Mouse (Mus musculus): ENCODE results near the gene Gm20708. TPM values are rescaled to one million over a fixed set of nuclear protein-coding genes. Genes with fewer than 3 reads are reported as not detected.
A peak's percentile ranks its signal among the peaks of the same experiment; 100 is the strongest.
"Not testable (repeated sequence)": the region's sequence is repeated elsewhere in the genome, so short reads cannot be mapped to it uniquely, and the experiment has no call there.

Gm20708 gene
- polyA plus RNA-seq, 1 experiment from 2014 or later: 0.78 TPM

DNA sequence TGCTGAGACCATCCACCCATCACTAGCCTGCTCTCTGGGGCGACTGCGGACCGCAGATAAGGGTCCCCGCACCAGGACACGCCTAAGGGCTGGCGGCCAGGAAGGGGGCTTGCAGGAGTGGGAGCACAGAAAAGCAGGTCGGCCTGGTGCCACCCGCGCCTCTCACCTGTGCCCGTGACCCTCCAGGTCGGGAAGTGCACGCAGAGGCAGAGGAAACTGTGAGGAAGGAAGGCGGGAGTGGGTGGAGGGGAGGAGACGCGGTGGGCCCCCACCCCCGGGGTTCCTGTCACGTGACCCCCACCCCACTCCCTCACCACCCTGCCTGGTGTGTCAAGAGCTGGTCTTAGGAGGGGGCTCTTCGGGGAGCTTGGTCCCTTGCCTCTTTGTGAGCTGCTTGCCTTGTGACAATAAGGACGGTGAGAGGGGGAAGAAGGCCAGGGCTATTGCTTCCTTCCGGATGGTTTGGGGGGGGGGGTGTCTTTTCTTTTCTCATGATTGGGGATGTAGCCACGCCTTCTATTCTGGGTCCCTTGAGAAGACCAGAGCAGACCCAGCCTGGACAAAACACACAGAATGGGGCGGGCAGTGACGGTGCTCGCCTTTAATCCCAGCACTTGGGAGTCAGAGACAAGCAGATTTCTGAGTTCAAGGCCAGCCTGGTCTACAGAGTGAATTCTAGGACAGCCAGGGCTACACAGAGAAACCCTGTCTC, 27.3 kb upstream of the Gm20708 start, which contains the start of the genes Tmc8 and Tmc6:
TSS of gene Tmc8 (plus strand) at position 84 of the 712 bp plus-strand sequence.
TSS of gene Tmc6 (minus strand) at position 206 of the 712 bp plus-strand sequence.
- 25% methylated on average over 24 of the region's 24 CpGs for WGBS
- H3K4me1 ChIP-seq: peaks cover 66% of the 10 kb centered on the region

DNA sequence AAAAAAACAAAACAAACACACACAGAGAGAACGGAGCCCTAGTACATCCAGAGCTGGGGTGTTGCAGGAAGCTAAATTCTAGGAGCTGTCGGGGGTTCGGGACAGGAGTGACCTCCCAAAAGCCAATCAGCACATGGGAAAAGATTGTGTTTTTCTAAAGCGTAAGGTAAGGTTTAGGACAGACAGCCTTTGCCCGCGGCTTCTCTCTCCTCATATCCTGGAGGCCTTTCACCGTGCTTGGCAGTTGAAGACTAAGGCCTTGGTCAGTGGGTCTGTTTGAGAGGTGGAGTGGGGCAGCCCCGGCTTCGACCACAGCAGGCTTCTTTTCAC, 26.8 kb upstream of the Gm20708 start:
- Histone ChIP-seq H3K4me1 (peaks cover 62% of the 10 kb centered on the region), H3K36me3 (peaks cover 5% of the 10 kb centered on the region)

More for the DNA sequence above, 27.3 kb upstream of the Gm20708 start, which contains the start of the genes Tmc8 and Tmc6:
- ATAC-seq (ENCODE audit: extremely low read depth, insufficient number of reproducible peaks, low FRiP score, low TSS enrichment): peak; percentile 3; the same call in 1 of the 2 replicates
- Histone ChIP-seq H3K4me2 (peak within 1 kb of the TSS; percentile 100), H3K27ac (replicated peaks) (peak within 1 kb of the TSS; percentile 97), H3K36me3 (peaks cover 11% of the 10 kb centered on the region), H3K27me3 (replicated peaks) (peaks cover 17% of the 10 kb centered on the region; the same call in 1 of the 2 replicates), H3K4me3 (peak within 1 kb of the TSS; percentile 62), H3K9me3 (no peaks in the 10 kb centered on the region), H3K9ac (peak within 1 kb of the TSS; percentile 89)

DNA sequence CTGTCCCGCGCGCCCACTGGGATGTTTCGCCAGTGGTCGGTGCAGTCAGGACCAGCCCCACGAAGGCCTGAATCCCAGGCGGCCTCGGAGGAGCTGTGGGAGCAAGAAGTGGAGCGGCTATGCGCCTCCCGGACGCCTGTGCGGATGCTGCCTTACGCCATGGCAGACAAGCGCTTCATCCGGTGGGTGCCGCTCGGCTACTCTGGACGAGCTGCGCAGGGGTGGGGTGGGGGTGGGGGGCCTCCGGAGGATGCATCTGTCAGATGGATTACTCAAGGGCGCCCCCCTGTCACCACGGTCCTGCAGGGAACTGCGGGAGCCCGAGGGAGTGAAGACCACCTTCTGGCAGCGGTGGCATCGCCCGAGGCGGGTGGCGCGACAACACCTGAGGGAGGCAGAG, 26.4 kb upstream of the Gm20708 start:
- H3K4me3 ChIP-seq: peak overlapping the region; percentile 62
- peak overlapping the region; percentile 100 for H3K4me2 ChIP-seq
- peaks cover 1% of the 10 kb centered on the region for H3K36me3 ChIP-seq
- WGBS: 3% methylated on average over 31 of the region's 31 CpGs
- H3K4me1 ChIP-seq: peaks cover 58% of the 10 kb centered on the region
- peak overlapping the region; percentile 97 for H3K27ac ChIP-seq (replicated peaks)
- no peaks in the 10 kb centered on the region for H3K9me3 ChIP-seq
- H3K27me3 ChIP-seq (replicated peaks): peaks cover 17% of the 10 kb centered on the region; the same call in 1 of the 2 replicates
- no peak for ATAC-seq (ENCODE audit: extremely low read depth, insufficient number of reproducible peaks, low FRiP score, low TSS enrichment)
- H3K9ac ChIP-seq: peak overlapping the region; percentile 89

More for the DNA sequence above, 26.8 kb upstream of the Gm20708 start:
- H3K27ac ChIP-seq (replicated peaks): peak overlapping the region; percentile 97
- peak overlapping the region; percentile 100 for H3K4me2 ChIP-seq
- no peaks in the 10 kb centered on the region for H3K9me3 ChIP-seq
- H3K27me3 ChIP-seq (replicated peaks): peaks cover 17% of the 10 kb centered on the region; the same call in 1 of the 2 replicates
- peak overlapping the region; percentile 89 for H3K9ac ChIP-seq
- no peak for ATAC-seq (ENCODE audit: extremely low read depth, insufficient number of reproducible peaks, low FRiP score, low TSS enrichment)
- WGBS: 44% methylated on average over 9 of the region's 9 CpGs
- peak overlapping the region; percentile 62 for H3K4me3 ChIP-seq

DNA sequence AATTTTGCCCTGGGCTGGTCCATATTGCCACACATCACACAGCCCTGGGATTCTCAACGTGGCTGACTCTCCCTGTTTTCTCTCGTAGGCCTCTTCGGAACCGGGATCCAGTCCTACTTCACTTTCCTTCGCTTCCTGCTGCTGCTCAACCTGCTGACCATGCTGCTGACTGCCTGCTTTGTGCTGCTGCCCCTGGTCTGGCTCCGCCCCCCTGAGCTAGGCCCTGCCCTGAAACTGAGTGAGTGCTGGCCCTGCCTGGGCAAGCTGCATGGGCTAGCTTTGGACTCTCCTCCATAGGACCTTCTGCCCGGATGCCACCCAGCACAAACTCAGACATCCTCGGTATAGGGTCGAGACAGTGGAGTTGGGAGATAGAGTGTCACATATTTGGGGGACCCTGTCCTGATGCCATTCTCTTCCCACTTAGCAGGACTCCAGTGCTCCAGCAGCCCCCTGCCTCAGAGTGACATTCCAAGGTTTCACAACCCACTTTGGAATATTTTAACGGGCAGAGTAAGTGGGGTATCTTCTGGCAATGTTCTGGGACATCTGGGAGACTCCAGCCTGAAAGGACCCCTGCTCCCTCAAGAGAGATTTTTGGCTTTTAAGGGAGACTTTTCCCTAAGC, 25.7 kb upstream of the Gm20708 start:
- H3K9ac ChIP-seq: peak overlapping the region; percentile 89
- H3K27me3 ChIP-seq (replicated peaks): peaks cover 17% of the 10 kb centered on the region; the same call in 1 of the 2 replicates
- H3K27ac ChIP-seq (replicated peaks): peak overlapping the region; percentile 97; the same call in 1 of the 2 replicates
- peak overlapping the region; percentile 62 for H3K4me3 ChIP-seq
- WGBS: 40% methylated on average over 10 of the region's 10 CpGs
- peak overlapping the region; percentile 100 for H3K4me2 ChIP-seq
- no peaks in the 10 kb centered on the region for H3K9me3 ChIP-seq
- no peak for ATAC-seq (ENCODE audit: extremely low read depth, insufficient number of reproducible peaks, low FRiP score, low TSS enrichment)
- no peaks in the 10 kb centered on the region for H3K36me3 ChIP-seq
- H3K4me1 ChIP-seq: peaks cover 51% of the 10 kb centered on the region

DNA sequence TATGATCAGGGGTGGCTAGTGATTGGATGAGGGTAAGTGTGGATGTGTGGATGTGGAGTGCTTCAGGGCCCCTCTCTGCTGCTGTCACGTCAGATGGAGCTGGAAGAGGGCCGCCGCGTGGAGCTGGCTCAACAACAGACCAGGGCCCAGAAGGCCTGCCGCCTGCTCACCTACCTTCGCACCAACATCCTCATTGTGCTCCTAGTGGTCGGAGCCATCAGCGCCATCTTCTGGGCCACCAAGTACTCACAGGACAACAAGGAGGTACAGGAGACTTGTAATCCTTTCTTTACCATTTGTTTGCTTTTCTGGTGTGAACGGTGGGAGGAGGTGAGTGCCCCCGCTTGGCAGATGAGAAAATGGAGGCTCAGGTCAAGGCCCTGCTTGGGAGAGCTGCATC, 23.2 kb upstream of the Gm20708 start:
- Histone ChIP-seq H3K36me3 (no peaks in the 10 kb centered on the region), H3K4me3 (no peak overlapping the region), H3K4me2 (no peak overlapping the region), H3K27me3 (replicated peaks) (peaks cover 21% of the 10 kb centered on the region), H3K4me1 (peaks cover 36% of the 10 kb centered on the region), H3K9ac (no peak overlapping the region), H3K9me3 (no peaks in the 10 kb centered on the region), H3K27ac (replicated peaks) (no peak overlapping the region)
- WGBS: 14% methylated on average over 10 of the region's 10 CpGs
- no peak for ATAC-seq (ENCODE audit: extremely low read depth, insufficient number of reproducible peaks, low FRiP score, low TSS enrichment)

DNA sequence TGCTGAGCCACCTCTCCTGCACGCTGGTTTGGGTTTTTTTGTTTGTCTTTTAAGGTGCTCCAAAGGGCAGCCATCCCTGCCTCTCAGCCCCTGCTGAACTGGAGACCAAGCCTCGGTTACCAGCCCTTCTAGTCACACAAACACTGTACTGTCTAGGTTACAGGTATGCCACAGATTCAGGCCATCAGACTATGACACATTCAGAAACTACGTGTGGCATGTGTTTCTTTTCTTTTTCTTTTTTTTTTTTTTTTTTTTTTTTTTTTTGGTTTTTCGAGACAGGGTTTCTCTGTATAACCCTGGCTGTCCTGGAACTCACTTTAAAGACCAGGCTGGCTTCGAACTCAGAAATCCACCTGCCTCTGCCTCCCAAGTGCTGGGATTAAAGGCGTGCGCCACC, 21.0 kb upstream of the Gm20708 start:
- not testable (repeated sequence) for H3K36me3 ChIP-seq; H3K27ac ChIP-seq (replicated peaks); ATAC-seq (ENCODE audit: extremely low read depth, insufficient number of reproducible peaks, low FRiP score, low TSS enrichment); H3K4me2 ChIP-seq; H3K4me3 ChIP-seq; H3K9me3 ChIP-seq; H3K9ac ChIP-seq
- WGBS: 81% methylated on average over 7 of the region's 7 CpGs
- Histone ChIP-seq H3K27me3 (replicated peaks) (peaks cover 25% of the 10 kb centered on the region), H3K4me1 (peaks cover 28% of the 10 kb centered on the region)

DNA sequence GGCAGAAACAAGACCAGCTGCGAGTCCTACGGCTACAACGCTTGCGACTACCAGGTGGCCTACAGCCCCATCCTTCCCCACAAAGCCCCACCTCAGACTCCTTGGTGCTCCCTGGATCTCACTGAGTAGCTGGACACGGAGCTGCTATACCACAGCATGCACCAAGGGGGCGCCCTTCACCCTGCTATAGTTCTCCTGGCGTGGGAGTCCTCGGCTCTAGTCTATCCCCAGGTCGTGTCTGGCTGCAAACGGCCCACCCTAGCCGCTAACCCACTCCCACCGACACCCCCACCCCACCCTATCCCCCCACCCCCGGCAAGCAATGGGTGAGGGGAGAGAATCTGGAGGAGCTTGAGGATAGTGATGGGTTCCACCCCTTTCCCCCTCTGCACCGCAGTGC, 19.2 kb upstream of the Gm20708 start:
- Histone ChIP-seq H3K4me2 (peak overlapping the region; percentile 67), H3K4me1 (peaks cover 27% of the 10 kb centered on the region), H3K4me3 (peak overlapping the region; percentile 35), H3K9ac (peak overlapping the region; percentile 67), H3K9me3 (no peaks in the 10 kb centered on the region), H3K27ac (replicated peaks) (no peak overlapping the region), H3K36me3 (no peaks in the 10 kb centered on the region), H3K27me3 (replicated peaks) (peaks cover 16% of the 10 kb centered on the region)
- 5% methylated on average over 14 of the region's 14 CpGs for WGBS
- ATAC-seq (ENCODE audit: extremely low read depth, insufficient number of reproducible peaks, low FRiP score, low TSS enrichment): peak; percentile 32; the same call in 1 of the 2 replicates

DNA sequence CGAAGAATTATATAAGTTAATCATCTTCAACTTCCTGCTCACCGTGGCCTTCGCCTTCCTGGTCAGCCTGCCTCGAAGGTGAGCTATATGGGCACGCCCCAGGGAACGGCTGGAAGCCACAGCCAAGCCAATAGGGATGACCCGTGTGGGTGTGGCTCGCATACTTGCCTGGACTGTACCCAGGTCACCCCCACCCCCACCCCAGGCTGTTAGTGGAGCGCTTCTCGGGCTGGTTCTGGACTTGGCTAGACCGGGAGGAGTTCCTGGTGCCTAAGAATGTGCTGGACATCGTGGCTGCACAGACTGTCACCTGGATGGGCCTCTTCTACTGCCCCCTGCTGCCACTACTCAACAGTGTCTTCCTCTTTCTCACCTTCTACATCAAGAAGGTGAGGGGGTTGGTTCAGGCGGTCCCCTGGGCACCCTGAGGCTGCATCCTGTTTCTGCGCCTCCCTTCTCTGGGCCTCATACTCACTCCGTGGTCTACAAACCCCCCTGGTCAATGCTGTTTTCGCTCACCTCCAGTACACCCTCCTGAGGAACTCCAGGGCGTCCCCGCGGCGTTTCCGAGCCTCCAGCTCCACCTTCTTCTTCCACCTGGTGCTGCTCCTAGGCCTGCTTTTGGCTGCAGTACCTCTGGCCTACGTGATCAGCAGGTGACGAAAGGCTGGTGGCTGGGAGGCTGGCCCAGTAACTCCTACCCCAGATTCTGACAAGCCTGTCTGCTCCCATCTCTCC, 18.6 kb upstream of the Gm20708 start:
- 29% methylated on average over 23 of the region's 23 CpGs for WGBS
- no peaks in the 10 kb centered on the region for H3K36me3 ChIP-seq
- H3K27me3 ChIP-seq (replicated peaks): peaks cover 13% of the 10 kb centered on the region
- no peak for ATAC-seq (ENCODE audit: extremely low read depth, insufficient number of reproducible peaks, low FRiP score, low TSS enrichment)
- peak overlapping the region; percentile 35 for H3K4me3 ChIP-seq
- peak overlapping the region; percentile 67 for H3K4me2 ChIP-seq
- peaks cover 27% of the 10 kb centered on the region for H3K4me1 ChIP-seq
- H3K9me3 ChIP-seq: no peaks in the 10 kb centered on the region
- H3K9ac ChIP-seq: peak overlapping the region; percentile 67
- no peak overlapping the region for H3K27ac ChIP-seq (replicated peaks)

DNA sequence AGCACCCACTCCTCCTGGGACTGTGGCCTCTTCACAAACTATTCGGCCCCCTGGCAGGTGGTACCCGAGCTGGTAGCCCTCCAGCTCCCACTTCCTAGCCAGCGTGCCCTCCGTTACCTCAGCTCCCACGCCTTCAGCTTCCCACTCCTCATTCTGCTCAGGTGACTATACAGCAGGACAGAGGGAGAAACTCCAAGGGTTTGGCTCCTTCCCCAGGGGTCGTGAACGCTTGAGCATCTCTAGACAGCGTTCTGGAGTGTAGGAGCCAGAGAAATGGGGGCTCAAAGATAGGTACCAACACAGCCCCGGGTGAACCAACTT, 18.1 kb upstream of the Gm20708 start:
- Histone ChIP-seq H3K36me3 (no peaks in the 10 kb centered on the region), H3K9ac (no peak overlapping the region), H3K9me3 (no peaks in the 10 kb centered on the region), H3K4me3 (no peak overlapping the region), H3K4me1 (peaks cover 27% of the 10 kb centered on the region), H3K27me3 (replicated peaks) (peaks cover 13% of the 10 kb centered on the region), H3K27ac (replicated peaks) (no peak overlapping the region), H3K4me2 (peak overlapping the region; percentile 67; the same call in 1 of the 2 replicates)
- 80% methylated on average over 9 of the region's 9 CpGs for WGBS
- no peak for ATAC-seq (ENCODE audit: extremely low read depth, insufficient number of reproducible peaks, low FRiP score, low TSS enrichment)

DNA sequence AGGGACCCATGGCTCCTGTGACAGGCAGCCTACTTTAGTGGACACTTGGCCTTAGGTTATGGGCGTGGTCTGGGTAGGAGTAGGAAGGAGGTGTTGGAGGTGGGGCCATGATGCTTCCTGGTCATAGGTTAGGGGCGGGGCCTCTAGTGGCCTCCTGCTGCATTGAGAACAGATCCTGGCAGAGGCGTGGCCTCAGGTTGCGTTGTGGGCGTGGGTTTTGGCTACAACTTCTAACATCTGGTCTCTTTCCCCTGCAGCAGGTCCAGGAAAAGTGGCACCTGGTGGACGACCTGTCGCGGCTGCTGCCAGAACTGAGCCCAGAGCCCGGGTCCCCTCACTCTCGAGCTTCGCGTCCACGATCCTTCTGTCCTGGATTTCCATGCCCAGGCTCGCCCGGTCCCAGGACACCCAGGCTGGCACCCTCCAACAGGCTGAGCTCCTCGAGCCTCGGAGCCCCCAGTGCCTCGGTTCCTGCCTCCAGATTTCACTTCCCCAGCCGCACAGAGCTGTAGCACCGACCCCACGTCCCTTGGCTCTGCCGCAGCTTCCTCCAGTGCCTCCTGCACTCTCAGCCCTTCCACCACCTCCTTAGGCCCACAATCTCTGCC, 17.1 kb upstream of the Gm20708 start:
- ATAC-seq (ENCODE audit: extremely low read depth, insufficient number of reproducible peaks, low FRiP score, low TSS enrichment): peak; percentile 89
- H3K36me3 ChIP-seq: no peaks in the 10 kb centered on the region
- peak overlapping the region; percentile 67 for H3K9ac ChIP-seq
- peaks cover 32% of the 10 kb centered on the region for H3K4me1 ChIP-seq
- peak overlapping the region; percentile 70 for H3K4me2 ChIP-seq
- peaks cover 17% of the 10 kb centered on the region for H3K27me3 ChIP-seq (replicated peaks)
- peak overlapping the region; percentile 42 for H3K4me3 ChIP-seq
- 10% methylated on average over 22 of the region's 22 CpGs for WGBS
- H3K27ac ChIP-seq (replicated peaks): no peak overlapping the region
- no peaks in the 10 kb centered on the region for H3K9me3 ChIP-seq
